Mouse (Mus musculus): ENCODE measurements at regions not wholly inside any gene's neighbourhood (a gene's known extent, or its start where the extent isn't known, plus 50 kb on each side); places are given as distances from the start of the nearest gene placed in this dataset.

DNA sequence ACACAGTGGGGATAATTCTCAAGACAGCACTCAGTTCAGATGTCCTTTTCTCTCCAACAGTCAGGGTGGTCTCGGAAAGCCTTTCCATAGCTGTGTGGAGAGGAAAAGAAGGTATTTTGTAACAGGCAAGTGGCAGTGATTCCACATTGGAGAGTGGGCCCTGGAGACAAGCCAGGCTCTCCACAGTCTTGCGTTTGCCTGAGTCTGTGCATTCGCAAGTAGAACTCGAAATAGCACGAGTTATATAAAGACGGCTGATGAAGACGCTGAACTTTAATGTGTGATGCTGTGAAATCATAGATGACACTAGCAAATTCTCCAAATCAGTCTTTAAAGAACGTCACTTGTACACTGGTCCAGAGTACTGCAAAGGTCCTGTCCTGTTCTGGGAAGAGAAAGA lies 244.6 kb downstream of the Hivep2 start:
- TF ChIP-seq ZC3H11A (IDR thresholded peaks at IDR 0.05; ENCODE audit: low read depth, low read length) (no peak), ZNF384 (IDR thresholded peaks at IDR 0.05; ENCODE audit: low read depth, low read length) (no peak), CTCF (conservative IDR thresholded peaks at IDR 0.05 in 1 of 2, IDR thresholded peaks at IDR 0.05 in 1 of 2; ENCODE audit: low read depth in 2 of 2, low read length in 2 of 2) (no peak)
